Mouse (Mus musculus): ENCODE data around the gene Olfr1148.

The Olfr1148 gene

DNA sequence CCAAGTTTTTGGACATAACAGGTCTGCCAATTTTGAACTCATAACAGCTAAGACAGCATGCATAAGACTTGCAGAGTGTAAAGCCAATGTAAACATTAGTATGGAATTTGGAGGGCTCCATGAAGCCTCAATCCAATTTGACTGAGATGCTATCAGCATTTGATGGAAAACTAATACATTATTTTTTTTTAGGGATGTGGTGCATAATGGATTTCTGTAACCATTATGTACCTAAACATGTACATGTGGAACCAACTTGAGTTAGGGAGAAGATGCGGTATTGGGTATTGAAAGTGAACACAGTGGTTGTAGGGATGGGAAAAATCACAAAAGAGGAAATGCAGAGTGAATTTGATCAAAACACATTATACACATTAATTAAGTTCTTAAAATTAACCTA lies at the start of gene Olfr1148:
Olfr1148 (plus strand) TSS at position 301 of the 400 bp plus-strand sequence.
- no peak for DNase-seq (ENCODE audit: low spot score)

DNA sequence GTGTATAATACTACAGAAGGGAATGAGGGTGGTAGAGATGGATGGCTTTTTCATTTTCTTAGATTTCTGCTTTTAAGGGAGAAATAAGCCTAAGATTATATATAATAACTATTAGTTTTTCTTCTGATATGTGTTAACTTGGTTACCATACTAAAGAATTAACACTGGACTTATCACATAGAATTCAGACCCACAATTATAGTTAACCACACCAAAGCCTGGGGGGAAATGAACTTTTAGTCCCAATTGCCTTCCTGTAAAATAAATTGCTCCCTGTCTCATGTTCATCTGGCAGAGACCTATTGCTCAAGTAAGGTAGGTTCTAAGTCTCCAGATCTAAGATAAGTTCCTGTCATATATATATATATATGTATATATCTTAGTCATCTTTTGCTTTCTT lies 30.0 kb upstream of the Olfr1148 start, which contains the start of gene Olfr1143:
Olfr1143 (plus strand) TSS at position 301 of the 400 bp plus-strand sequence.
- no peak for DNase-seq (ENCODE audit: low spot score)

DNA sequence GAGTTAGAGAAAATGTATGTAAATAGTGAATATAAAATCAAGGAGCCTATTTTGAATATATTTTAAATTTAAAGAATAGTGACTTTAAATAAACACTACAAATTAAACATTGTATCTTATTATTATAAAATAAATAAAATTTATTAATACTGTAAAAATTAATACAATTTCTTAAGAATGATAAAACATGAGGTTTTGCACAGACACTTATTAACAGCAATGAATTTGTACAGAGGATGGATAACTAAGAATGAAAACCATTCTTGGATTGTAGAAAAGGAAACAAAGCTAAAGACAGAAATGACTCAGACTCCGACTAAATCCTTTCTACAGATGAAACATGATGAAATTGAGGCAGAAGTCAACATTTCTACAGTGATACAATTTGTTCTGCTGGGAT lies 20.8 kb upstream of the Olfr1148 start, which contains the start of gene Olfr1145:
Olfr1145 (plus strand) TSS at position 301 of the 400 bp plus-strand sequence.
- no peak for DNase-seq (ENCODE audit: low spot score)

DNA sequence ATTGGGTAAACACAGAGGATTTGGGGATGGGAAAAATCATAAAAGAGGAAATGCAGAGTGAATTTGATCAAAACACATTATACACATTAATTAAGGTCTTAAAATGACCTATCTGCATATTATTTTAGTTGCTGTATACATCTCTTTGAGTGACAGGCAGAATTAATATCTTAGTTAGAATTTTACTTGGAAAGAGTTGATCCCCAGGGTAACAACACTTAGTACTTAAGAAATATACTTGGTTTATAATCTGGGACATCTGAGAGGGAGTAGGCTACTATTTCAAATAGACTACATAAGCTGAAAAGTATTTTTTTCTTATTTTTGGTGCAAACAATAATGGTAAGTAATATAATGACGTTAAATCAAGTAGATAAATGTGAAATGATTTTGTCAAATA lies 13.4 kb downstream of the Olfr1148 start, which contains the start of gene Olfr1150-ps1:
Olfr1150-ps1 (plus strand) TSS at position 301 of the 400 bp plus-strand sequence.
- no peak for DNase-seq (ENCODE audit: low spot score)

DNA sequence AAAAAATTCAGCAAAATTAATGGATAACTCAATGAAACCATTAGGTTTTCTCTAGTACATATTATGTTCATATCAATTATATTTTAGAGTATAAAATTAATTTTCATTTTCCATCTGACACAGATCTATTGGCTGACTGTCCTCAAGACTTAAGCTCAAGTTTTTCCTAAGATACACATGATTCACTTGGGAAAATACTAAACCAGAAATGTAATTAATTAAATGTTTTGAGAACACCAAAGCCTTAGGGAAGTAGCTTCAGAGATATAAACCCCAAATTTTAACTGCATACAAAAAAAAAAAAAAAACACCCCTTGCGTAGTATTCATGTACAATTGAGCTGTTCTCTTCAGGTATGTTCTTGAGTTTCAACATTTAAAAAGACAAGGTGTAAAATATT lies 25.2 kb downstream of the Olfr1148 start, which contains the start of gene Olfr1151:
Olfr1151 (plus strand) TSS at position 301 of the 400 bp plus-strand sequence.
- DNase-seq (ENCODE audit: low spot score), result no peak

DNA sequence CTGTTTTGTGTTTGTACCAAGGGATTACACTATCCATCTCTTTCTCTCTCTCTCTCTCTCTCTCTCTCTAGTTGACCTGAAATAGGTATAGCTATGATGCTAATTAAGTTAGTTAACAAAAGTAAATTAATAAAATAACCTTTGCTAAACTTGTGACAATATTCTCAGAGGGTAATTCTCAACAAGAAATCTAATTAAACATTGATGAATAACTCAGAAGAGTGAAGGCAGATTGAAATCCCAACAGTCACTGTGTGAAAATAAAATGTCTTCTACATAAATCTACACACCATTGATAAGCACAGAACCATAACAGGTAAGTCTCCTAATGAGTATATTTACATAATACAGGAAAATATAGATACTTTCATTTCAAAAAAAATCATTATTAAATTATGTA lies 35.9 kb downstream of the Olfr1148 start, which contains the start of gene Olfr1152:
Olfr1152 (plus strand) TSS at position 301 of the 400 bp plus-strand sequence.
- no peak for DNase-seq (ENCODE audit: low spot score)
